Mouse (Mus musculus) adrenal gland, adult 2 months (tissue): ENCODE measurements around the gene Hist1h3a. TPM values are rescaled to one million over a fixed set of nuclear protein-coding genes. Genes with fewer than 3 reads are reported as not detected.

Experiments used
- DNase-seq: peaks from one replicate; pipeline ENCODE4 v3.0.0; 2021
- polyA plus RNA-seq: library from polyadenylated mRNA; depleted of rRNA; stranded (reverse); fragments of >200 nt; gene quantifications from 2 replicates; pipeline ENCODE4 v1.2.3, GENCODE M21; 2012
- total RNA-seq, 2 experiments: library from RNA; stranded (reverse); gene quantifications; 2 replicates each; pipeline ENCODE4 v1.2.3; 2021

Hist1h3a gene
- total and polyA plus RNA-seq, 3 experiments = 6.6 to 35.7 (median 32.5) TPM

GRCm38 (mm10) chr13:23759251-23759771 lies 2.9 kb downstream of the Hist1h3a start:
- no peak for DNase-seq

- DNase-seq = no peak
These were observed 4.3 kb downstream of the Hist1h3a start for GRCm38 (mm10) chr13:23757921-23758320.

GRCm38 (mm10) chr13:23757211-23757773 lies 4.9 kb downstream of the Hist1h3a start:
- DNase-seq = no peak

DNA sequence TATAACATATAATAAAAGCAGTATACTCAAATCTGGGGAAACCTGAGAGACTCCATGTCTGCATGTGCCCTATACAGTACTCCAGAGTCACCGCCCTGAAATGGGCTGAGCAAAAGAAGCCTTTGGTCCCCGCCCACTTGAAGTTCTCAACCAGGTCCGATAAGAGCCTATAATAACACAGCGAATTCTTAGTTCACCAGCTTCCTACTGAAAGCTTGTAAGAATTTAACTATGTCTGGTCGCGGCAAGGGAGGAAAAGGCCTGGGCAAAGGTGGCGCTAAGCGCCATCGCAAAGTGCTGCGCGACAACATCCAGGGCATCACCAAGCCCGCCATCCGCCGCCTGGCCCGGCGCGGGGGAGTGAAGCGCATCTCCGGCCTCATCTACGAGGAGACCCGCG lies 5.4 kb downstream of the Hist1h3a start, which contains the start of gene Hist1h4b:
TSS of gene Hist1h4b (plus strand) at position 224 of the 400 bp plus-strand sequence.
- DNase-seq = peak; percentile 88

GRCm38 (mm10) chr13:23755000-23755399 lies 7.2 kb downstream of the Hist1h3a start:
- no peak for DNase-seq

- no peak for DNase-seq
These were observed 8.7 kb downstream of the Hist1h3a start for GRCm38 (mm10) chr13:23753314-23754078.

- DNase-seq = no peak
These were observed 9.4 kb downstream of the Hist1h3a start for GRCm38 (mm10) chr13:23752742-23753172.

GRCm38 (mm10) chr13:23752067-23752741 lies 10.0 kb downstream of the Hist1h3a start, which contains the start of gene Hist1h3b:
Hist1h3b (plus strand) TSS chr13:23752267.
- DNase-seq = peak; percentile 88

DNA sequence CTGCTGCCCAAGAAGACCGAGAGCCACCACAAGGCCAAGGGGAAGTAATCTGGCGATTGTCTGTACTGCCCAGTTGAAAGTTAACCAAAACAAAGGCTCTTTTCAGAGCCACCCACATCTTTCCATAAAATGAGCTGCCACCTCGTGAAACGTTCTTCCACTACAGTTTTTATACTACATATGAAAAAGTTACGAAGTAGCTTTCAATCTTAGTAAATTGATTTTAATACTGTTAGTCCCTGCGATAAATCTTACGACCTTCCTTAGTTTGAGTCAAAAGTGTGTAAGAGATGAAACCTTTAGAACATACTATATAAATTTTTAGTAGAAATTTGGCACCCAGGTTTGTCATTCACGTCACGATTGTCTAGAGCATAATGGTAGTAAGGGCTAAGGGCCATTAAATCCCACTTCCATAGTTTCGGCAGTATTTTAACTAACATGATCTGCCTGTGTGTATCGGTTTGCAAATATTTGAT lies 10.7 kb downstream of the Hist1h3a start:
- DNase-seq = no peak

DNA sequence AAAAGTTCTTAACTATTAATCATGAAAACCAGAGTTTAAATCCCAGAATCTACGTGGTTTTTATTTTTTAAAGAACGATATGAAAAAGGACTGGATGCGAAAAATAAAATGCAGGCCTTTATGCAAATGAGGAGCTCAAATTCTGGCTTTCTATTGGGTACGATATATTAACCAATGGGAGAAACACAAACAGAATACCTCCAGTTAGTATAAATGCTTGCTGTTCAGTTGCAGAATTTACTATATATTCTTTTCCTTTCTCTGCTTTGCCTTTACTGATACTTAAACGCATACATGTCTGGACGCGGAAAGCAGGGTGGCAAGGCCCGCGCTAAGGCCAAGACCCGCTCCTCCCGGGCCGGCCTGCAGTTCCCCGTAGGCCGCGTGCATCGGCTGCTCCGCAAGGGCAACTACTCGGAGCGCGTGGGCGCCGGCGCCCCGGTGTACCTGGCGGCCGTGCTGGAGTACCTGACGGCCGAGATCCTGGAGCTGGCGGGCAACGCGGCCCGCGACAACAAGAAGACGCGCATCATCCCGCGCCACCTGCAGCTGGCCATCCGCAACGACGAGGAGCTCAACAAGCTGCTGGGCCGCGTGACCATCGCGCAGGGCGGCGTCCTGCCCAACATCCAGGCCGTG lies 11.2 kb downstream of the Hist1h3a start, which contains the start of gene Hist1h2ab:
TSS of gene Hist1h2ab (plus strand) at position 288 of the 639 bp plus-strand sequence.
- DNase-seq = peak; percentile 68

DNA sequence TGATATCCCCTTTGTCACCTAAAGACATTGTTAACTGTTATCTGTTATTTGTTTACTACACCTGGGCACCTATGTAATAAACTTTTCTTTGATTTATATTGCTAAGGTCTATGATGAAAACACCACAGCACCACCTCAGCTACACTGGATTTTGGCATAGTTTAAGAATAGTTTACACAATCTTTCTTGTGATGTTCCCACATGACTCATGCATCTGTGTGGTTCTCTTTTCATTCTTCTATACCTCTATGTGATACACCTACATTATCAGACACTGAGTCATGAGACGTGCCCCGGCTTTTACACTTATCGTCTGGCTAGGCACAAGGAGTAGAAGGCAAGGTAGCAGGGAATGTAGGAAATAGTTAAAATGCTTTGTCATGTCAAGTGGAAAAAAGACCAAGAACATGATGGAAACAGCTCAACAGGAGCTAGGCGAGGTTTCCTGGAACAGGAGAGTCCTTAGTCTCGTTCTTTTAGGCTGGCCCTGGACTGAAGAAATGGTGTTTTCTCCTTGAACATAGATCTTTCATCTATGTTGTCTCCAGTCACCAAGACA lies 12.5 kb downstream of the Hist1h3a start:
- no peak for DNase-seq

- DNase-seq = no peak
These were observed 14.3 kb downstream of the Hist1h3a start for GRCm38 (mm10) chr13:23747892-23748288.

DNA sequence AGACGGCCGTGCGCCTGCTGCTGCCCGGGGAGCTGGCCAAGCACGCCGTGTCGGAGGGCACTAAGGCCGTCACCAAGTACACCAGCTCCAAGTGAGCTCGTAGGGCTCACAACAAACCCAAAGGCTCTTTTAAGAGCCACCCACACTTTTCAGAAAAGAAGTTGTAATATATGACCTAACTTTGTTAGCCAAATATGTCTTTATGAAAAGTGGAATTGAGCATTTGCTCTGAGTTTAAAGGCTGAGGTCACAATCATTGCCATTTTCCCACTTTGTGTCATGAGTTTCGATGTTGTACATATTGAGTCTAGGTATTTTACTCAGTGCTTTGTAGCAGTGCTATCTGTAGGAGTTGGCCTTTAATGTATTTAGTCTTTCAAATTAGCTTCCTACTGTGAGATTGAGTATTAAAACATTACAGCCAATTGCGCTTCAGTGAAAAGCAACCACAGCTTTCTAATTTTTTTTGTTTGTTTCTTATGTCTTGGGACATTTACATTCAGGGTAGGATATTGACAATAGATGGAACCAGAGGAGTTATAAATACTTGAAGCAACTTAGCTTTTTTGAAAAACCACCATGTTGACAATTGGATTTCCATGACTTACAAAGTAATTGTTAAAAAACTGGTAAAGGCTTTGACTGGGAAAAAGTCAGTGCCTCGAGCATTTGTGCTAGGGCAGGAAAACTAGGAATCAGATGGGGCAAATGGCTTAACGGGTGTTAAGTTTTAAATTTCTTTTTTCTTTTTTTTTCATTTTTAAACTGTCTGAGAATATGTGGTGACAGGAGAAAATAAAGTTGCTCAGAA lies 14.9 kb downstream of the Hist1h3a start:
- DNase-seq = no peak

DNA sequence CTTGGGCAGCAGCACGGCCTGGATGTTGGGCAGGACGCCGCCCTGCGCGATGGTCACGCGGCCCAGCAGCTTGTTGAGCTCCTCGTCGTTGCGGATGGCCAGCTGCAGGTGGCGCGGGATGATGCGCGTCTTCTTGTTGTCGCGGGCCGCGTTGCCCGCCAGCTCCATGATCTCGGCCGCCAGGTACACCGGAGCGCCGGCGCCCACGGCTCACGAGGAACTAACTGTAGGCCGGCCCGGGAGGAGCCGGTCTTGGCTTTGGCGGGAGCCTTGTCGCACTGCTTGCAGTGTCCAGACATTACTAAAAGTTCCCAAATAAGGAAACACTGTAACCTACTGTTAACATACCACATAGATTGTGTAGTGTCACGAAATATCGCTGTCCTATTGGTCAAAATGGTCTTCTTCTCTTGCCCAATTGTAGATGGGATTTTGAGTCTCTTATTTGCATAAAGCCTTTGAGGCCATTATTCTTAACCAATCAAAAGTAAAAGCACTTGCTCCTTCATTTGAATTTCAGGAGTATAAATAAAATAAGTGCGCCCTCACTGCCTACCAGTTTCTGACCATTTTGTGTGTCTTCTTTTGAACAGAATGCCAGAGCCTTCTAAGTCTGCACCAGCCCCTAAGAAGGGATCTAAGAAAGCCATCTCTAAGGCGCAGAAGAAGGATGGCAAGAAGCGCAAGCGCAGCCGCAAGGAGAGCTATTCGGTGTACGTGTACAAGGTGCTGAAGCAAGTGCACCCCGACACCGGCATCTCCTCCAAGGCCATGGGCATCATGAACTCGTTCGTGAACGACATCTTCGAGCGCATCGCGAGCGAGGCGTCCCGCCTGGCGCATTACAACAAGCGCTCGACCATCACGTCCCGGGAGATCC lies 15.7 kb downstream of the Hist1h3a start, which contains the start of gene Hist1h2bb:
TSS of gene Hist1h2bb (plus strand) at position 534 of the 880 bp plus-strand sequence.
- peak; percentile 81 for DNase-seq

GRCm38 (mm10) chr13:23745381-23746161 lies 16.6 kb downstream of the Hist1h3a start, which contains the start of gene Hist1h3c:
Hist1h3c (minus strand) TSS chr13:23745602.
- DNase-seq = peak; percentile 81

GRCm38 (mm10) chr13:23744421-23745380 lies 17.5 kb downstream of the Hist1h3a start:
- no peak for DNase-seq

GRCm38 (mm10) chr13:23743963-23744362 lies 18.2 kb downstream of the Hist1h3a start:
- DNase-seq = no peak
